Mouse (Mus musculus) kidney, adult 8-10 months (tissue): ENCODE measurements at regions not wholly inside any gene's neighbourhood (a gene's known extent, or its start where the extent isn't known, plus 50 kb on each side); places are given as distances from the start of the nearest gene placed in this dataset.
"Not testable (repeated sequence)": the region's sequence is repeated elsewhere in the genome, so short reads cannot be mapped to it uniquely, and the experiment has no call there.

Experiments
- DNase-seq, 2 experiments: peaks; one replicate each; pipeline ENCODE4 v3.0.0; 2022

DNA sequence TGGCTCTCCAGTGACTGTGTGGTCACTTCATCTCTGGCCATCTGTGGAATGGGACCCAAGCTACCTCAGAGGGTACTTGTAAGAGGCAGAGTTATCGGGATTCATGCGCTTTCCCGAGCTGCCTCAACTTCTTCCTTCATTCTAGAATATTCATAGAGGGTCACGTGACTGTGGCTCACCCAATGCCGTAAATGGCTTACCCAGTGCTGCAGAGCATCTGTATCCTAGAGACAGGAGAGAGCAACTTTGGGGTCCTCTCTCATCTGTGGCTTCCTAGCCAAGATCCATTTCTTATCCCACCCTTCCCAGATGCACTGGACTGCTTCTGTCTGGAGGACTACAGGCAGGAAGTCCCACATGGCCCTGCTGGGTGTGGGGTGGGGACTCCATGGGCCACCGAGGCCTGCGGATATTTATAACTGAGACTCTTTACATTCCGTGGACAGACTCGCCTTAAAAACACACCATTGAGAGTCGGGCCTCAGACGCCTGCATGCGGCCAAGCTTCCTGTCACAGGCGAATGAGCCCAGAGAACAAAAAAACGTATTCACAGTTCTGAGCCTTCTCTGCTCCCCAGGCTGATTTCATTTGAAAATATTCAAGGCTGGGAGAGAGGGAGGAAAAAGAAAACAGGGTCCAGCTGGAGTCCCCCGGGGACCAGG lies 138.3 kb upstream of the Haao start:
- DNase-seq = no peak

DNA sequence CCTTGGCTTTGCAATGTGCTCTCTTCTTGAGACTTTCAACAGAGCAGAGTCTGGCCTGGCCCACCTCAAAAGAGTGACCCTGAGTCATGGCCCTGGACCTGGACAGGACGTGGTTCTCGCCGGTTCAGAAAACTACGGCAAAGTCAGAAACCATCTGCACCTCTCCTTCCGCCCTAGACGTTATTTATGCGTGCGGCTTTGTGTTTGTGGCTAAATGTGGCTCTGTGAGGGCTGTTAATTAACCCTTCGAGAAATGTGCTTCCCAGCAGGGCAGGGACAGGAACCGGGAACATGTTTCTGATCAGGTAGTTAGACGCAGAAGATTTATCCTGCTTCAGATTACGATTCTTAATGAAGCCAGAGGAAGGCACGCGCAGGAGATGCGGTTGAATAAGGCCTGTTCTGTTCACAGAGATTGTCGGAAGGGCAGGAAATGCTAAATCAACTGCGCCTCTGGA lies 137.6 kb upstream of the Haao start:
- DNase-seq = no peak

- no peak for DNase-seq
These were observed 136.2 kb upstream of the Haao start for GRCm38 (mm10) chr17:83983837-83984388.

GRCm38 (mm10) chr17:83983070-83983836 lies 135.5 kb upstream of the Haao start:
- peak; percentile 60 to 65 for DNase-seq

DNA sequence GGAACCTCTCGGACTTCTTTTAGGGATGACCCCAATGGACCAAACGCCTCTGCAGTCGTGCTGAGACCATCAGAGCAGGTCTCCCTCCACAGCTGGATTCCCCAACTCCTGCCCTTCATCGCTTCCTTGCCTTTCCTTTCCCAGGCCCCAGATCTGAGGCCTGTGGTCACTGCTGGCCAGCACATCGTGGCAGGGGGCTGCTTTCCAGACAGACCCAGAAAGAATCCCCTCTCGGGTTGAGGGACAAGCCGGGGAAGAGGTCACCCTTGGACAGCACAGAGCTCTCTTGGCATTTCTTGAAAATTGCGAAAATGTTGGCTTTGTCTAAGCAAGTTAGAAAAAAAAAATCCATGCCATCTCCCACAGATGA lies 134.9 kb upstream of the Haao start:
- no peak for DNase-seq

DNA sequence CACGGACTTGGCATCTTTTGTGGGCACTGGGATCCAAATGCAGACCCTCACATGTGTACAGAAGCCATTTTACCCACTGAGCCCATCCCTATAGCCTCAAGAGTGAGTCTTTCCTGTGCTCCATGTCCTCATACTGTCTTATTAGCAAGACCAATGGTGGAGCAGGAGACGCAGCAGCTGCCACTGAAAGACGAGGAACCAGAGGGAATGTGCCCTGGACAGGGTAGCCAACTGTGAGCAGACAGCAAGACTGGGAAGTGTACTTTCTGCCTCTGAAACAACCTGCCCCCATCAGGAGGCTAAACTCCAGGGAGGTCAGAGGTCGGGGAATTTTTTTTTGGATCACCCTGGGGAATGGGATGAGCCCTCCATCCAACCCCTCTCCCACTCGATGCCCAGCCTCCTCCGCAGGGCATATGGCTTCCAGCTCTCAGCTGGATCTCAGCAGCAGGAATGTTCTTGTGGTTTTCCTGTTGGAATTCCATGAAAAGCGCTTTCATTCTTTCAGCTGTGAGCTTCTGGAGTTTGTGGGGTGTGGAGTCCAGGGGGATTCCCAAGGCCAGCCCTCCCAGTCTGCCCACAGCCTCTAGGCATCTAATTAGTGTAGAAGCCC lies 131.2 kb upstream of the Haao start:
- no peak for DNase-seq

GRCm38 (mm10) chr17:83977725-83978124 lies 130.0 kb upstream of the Haao start:
- no peak for DNase-seq

GRCm38 (mm10) chr17:83975813-83976212 lies 128.1 kb upstream of the Haao start:
- no peak for DNase-seq

GRCm38 (mm10) chr17:83973461-83974350 lies 125.9 kb upstream of the Haao start:
- DNase-seq = peak in 1 of 2 experiments; percentile 68

GRCm38 (mm10) chr17:83972874-83973273 lies 125.1 kb upstream of the Haao start:
- no peak for DNase-seq

DNA sequence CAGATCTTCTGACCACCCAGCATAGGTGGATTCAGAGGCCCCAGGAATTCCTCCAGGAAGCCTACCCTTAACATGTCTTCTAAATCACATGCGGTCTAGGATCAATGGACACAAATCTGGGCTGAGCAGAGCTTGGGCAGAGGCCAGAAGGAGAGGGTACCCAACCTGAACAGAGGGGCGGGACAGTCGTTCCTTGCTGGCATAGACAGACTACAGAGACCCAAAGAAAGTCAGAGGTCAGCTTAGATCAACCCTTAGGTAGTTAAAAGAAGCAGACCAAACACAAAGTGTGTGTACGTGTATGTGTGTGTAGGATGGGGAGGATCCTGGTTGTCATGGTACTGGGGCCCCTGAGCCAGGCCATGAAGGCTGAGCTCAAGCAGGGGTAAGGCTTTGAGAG lies 124.7 kb upstream of the Haao start:
- peak in 1 of 2 experiments; percentile 65 for DNase-seq

DNA sequence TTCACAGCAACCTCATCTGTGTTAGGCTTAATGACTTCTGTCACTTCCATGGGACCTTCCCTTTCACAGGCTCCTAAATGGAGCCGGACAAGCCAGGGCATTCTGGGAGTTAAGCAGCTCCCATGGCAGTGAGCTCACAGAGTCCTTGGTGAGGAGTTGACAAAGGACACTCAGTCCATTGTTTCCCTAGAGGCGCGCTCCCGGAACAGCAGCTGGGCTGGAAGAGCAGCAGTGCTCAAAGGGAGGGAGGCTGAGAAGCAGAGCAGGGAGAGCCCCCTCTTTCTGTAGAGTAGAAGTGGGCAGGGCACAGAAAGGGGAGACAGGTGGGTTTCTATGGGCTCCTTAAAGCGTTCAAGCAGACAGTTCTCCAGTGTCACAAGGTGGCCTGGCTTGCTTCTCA lies 124.3 kb upstream of the Haao start:
- DNase-seq = no peak

- no peak for DNase-seq
These were observed 121.7 kb upstream of the Haao start for GRCm38 (mm10) chr17:83969407-83969826.

DNA sequence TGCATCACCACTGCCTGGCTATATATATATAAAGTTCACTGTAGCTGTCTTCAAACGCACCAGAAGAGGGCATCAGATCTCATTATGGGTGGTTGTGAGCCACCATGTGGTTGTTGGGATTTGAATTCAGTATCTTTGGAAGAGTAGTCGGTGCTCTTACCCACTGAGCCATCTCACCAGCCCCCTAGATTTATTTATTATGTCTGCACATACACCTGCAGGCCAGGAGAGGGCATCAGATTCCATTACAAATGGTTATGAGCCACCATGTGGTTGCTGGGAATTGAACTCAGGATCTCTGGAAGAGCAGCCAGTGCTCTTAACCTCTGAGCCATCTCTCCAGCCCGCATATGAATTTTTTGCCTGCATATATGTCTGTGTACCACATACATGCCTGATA lies 120.4 kb upstream of the Haao start:
- not testable (repeated sequence) for DNase-seq

GRCm38 (mm10) chr17:83967007-83967406 lies 119.2 kb upstream of the Haao start:
- no peak for DNase-seq

DNA sequence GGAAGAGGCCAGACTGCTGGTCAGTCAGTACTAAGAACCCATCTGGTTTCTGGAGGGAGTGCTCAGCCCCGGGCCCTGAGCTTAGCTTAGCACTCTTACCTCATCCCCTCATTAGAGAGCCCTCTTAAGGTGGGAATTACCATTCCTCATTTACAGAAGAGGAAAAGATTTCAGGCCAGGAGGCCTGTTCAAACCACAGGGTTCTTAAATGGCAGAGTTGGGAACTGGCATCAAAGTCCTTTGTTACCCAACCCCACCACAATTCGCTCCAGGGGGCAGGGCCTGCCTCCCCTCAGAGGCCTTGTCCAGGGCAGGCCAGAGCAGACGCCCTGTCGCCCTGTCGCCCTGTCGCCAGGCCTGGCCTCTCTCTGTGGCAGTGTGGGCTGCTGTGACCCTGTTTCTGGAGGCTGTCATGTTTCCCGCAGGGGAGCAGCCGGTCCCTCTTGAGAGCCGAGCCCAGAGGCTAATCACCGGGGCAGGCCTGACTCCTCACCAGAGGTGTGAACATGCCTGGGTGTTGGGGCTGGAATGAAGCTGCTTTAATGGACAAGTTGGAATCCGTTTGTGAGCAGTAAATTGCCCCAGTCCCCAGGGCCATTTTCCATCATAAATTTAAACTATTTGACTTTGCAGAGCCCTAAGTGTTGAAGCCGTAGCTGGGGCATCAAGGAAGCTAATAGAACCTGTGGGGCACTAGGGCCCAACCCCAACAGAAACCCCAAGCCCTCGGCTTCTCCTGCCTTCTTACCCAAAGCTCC lies 116.9 kb upstream of the Haao start:
- peak; percentile 28 to 60 for DNase-seq

DNA sequence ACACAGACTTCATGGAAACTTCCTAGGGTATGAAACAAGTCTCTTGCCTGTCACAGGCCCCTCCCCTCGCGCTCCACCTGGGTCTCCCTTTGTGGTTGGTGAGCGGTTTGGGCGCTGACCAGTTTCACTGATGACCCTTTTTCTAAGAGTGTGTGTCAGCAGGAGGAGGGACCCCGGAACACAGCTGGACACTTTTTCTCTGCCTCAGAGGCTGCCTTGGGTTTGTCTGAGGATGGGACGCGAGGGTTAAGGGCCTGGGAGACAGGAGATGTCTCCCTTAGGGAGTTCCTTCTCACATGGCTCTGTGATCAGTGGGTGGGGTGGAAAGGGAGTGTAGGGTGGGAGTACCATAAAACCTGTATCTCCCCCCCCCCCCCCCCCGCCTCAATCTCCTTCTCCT lies 115.8 kb upstream of the Haao start:
- DNase-seq = no peak

- no peak for DNase-seq
These were observed 115.1 kb upstream of the Haao start for GRCm38 (mm10) chr17:83962841-83963240.

GRCm38 (mm10) chr17:83962126-83962525 lies 114.4 kb upstream of the Haao start:
- DNase-seq = peak in 1 of 2 experiments; percentile 25

GRCm38 (mm10) chr17:83960821-83961220 lies 113.1 kb upstream of the Haao start:
- no peak for DNase-seq

GRCm38 (mm10) chr17:83960158-83960557 lies 112.4 kb upstream of the Haao start:
- DNase-seq = no peak
